Mouse (Mus musculus) gastrocnemius, postnatal 36 days (tissue): ENCODE results near the gene Xrn1. TPM values are rescaled to one million over a fixed set of nuclear protein-coding genes. Genes with fewer than 3 reads are reported as not detected.

ENCODE experiments used
- total RNA-seq, 2 experiments: library from RNA; stranded (reverse); gene quantifications; 2 replicates each; pipeline ENCODE4 v1.2.3; 2021

Gene Xrn1
- total RNA-seq, 2 experiments from 2014 or later = 7.7 to 10.6 TPM

Other genes with a start within 250 kb of the Xrn1 start
- gene Trpc1, start 204.4 kb upstream of the Xrn1 start, total RNA-seq = under 1 TPM; 0.57 to 0.79 TPM
- not detected for gene Pls1, start 109.4 kb upstream of the Xrn1 start, total RNA-seq
- gene Atr, start 97.2 kb upstream of the Xrn1 start, total RNA-seq = 1 to 10 TPM; 3.6 to 4.4 TPM
- gene Gk5, start 164.6 kb downstream of the Xrn1 start, total RNA-seq = 1 to 10 TPM; 1.5 to 1.7 TPM
- 10 to 100 TPM; 36.6 to 53.7 TPM for gene Tfdp2, start 241.5 kb downstream of the Xrn1 start, total RNA-seq